Mouse (Mus musculus) hindbrain, embryonic 15.5 days (tissue): ENCODE results near the gene Olfr1123. TPM values are rescaled to one million over a fixed set of nuclear protein-coding genes. Genes with fewer than 3 reads are reported as not detected.
"Not testable (repeated sequence)": the region's sequence is repeated elsewhere in the genome, so short reads cannot be mapped to it uniquely, and the experiment has no call there.

Experiments
- ATAC-seq: fragments of 200-750 bp; cut with Nextera tagmentation; 2 replicates; pipeline ENCODE4 v1.8.0; 2017; ENCODE audit warnings: low read depth, moderate number of reproducible peaks, moderate TSS enrichment; ENCODE audit not compliant: low FRiP score
- H3K27ac ChIP-seq: fragments of 300-500 bp; sonication (generic); replicated peaks from 2 replicates; pipeline ENCODE4 v1.5.1; 2015; ENCODE audit warnings: mild to moderate bottlenecking, inconsistent platforms
- H3K27me3 ChIP-seq: fragments of 300-500 bp; sonication (generic); 2 replicates; pipeline ENCODE4 v1.6.1; 2015; ENCODE audit warnings: control low read depth, inconsistent platforms
- H3K36me3 ChIP-seq: fragments of 300-500 bp; sonication (generic); 2 replicates; pipeline ENCODE4 v1.6.1; 2015; ENCODE audit warnings: control low read depth, inconsistent platforms
- H3K4me1 ChIP-seq: fragments of 300-500 bp; sonication (generic); replicated peaks from 2 replicates; pipeline ENCODE4 v1.6.1; 2015; ENCODE audit warnings: control low read depth, inconsistent platforms
- H3K4me2 ChIP-seq: fragments of 300-500 bp; sonication (generic); 2 replicates; pipeline ENCODE4 v1.6.1; 2015; ENCODE audit warnings: moderate library complexity, mild to moderate bottlenecking, inconsistent platforms
- H3K4me3 ChIP-seq: fragments of 300-500 bp; sonication (generic); 2 replicates; pipeline ENCODE4 v1.5.1; 2015; ENCODE audit warnings: mild to moderate bottlenecking, inconsistent platforms
- H3K9ac ChIP-seq: fragments of 300-500 bp; sonication (generic); 2 replicates; pipeline ENCODE4 v1.6.1; 2015; ENCODE audit warnings: inconsistent platforms
- H3K9me3 ChIP-seq: fragments of 300-500 bp; sonication (generic); 2 replicates; pipeline ENCODE4 v1.6.1; 2016; ENCODE audit warnings: control low read depth, inconsistent platforms
- WGBS: fragments of 180-500 bp; shearing (Covaris S2); methylation state at CpG from one replicate; pipeline ENCODE4 v1.1.7; 2015; 5-methylcytosine and 5-hydroxymethylcytosine counted together
- polyA plus RNA-seq: library from polyadenylated mRNA; unstranded; fragments of >200 nt; fragmentation: Nextera tagmentation; extraction: Ambion mirVana; gene quantifications from 2 replicates; pipeline ENCODE4 v1.2.1, GENCODE M21; 2015

The Olfr1123 gene
- not detected in 2 replicates for polyA plus RNA-seq

DNA sequence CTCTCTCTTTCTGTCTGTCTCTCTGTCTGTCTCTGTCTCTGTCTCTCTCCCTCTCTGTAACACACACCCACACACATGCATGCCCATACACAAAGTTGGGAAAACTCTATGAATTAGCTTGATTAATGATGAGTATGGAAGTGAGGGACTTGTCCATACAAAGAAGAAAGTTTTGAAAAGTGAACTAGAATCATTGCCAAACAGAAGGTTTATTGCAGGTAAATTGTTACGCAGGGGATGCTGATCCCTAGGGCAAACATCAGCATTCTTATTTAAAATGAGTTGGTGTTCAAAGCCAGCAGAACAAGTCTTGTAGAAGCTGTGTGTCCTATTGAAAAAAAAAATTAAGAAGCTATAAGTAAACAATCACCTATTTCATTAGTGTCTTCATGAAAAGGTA is at the start of gene Olfr1123:
Gene Olfr1123 (plus strand): TSS at position 301 of the 400 bp plus-strand sequence.
- 90% methylated on average over 1 of the region's 1 CpGs for WGBS
- H3K4me2 ChIP-seq: no peak within 1 kb of the TSS
- ATAC-seq: no peak

GRCm38 (mm10) chr2:87369595-87369994 is 46.8 kb upstream of the Olfr1123 start, which contains the start of gene Olfr1121:
TSS of gene Olfr1121 (plus strand) at chr2:87369895.
- no peaks in the 10 kb centered on the region for H3K4me1 ChIP-seq
- ATAC-seq: no peak
- WGBS: 31% methylated on average over 1 of the region's 1 CpGs

More for the DNA sequence above, at the start of gene Olfr1123:
- Histone ChIP-seq H3K4me3 (no peak within 1 kb of the TSS), H3K27ac (no peak within 1 kb of the TSS), H3K36me3 (no peaks in the 10 kb centered on the region), H3K9ac (no peak within 1 kb of the TSS), H3K9me3 (no peaks in the 10 kb centered on the region), H3K27me3 (no peaks in the 10 kb centered on the region), H3K4me1 (no peaks in the 10 kb centered on the region)

DNA sequence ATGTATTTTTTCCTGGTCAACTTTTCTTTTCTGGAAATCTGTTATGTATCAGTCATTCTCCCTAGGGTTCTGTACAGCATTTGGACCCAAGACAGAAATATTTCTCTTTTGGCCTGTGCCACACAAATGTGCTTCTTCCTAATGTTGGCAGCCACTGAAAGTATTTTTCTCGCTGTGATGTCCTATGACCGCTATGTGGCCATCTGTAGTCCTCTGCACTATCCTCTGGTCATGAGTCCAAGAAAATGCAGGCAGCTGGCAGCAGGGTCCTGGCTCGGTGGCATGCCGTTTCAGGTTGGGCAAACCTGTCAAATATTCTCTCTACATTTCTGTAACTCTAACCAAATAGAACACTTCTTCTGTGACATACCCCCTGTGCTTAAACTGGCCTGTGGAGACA is 44.7 kb upstream of the Olfr1123 start:
- Histone ChIP-seq H3K9ac (no peak overlapping the region), H3K27ac (no peak overlapping the region), H3K36me3 (no peaks in the 10 kb centered on the region), H3K4me1 (no peaks in the 10 kb centered on the region), H3K4me3 (no peak overlapping the region), H3K4me2 (no peak overlapping the region), H3K9me3 (no peaks in the 10 kb centered on the region), H3K27me3 (no peaks in the 10 kb centered on the region)
- no peak for ATAC-seq
- 92% methylated on average over 4 of the region's 4 CpGs for WGBS

More at GRCm38 (mm10) chr2:87369595-87369994, 46.8 kb upstream of the Olfr1123 start, which contains the start of gene Olfr1121:
- Histone ChIP-seq H3K4me3 (no peak within 1 kb of the TSS), H3K36me3 (no peaks in the 10 kb centered on the region), H3K4me2 (no peak within 1 kb of the TSS), H3K27ac (no peak within 1 kb of the TSS), H3K9ac (no peak within 1 kb of the TSS), H3K27me3 (no peaks in the 10 kb centered on the region), H3K9me3 (no peaks in the 10 kb centered on the region)

- no peak for ATAC-seq
- Histone ChIP-seq H3K4me1 (no peaks in the 10 kb centered on the region), H3K4me2 (no peak overlapping the region), H3K27me3 (no peaks in the 10 kb centered on the region), H3K36me3 (no peaks in the 10 kb centered on the region), H3K27ac (no peak overlapping the region), H3K9ac (no peak overlapping the region), H3K9me3 (no peaks in the 10 kb centered on the region), H3K4me3 (no peak overlapping the region)
- WGBS: 92% methylated on average over 2 of the region's 2 CpGs
These were observed 32.5 kb upstream of the Olfr1123 start for GRCm38 (mm10) chr2:87383935-87384334.

- no peak within 1 kb of the TSS for H3K9ac ChIP-seq
- H3K36me3 ChIP-seq: no peaks in the 10 kb centered on the region
- ATAC-seq: no peak
- no peaks in the 10 kb centered on the region for H3K9me3 ChIP-seq
- WGBS: 83% methylated on average over 2 of the region's 2 CpGs
- H3K4me3 ChIP-seq: no peak within 1 kb of the TSS
- no peak within 1 kb of the TSS for H3K27ac ChIP-seq
- no peaks in the 10 kb centered on the region for H3K4me1 ChIP-seq
- H3K4me2 ChIP-seq: no peak within 1 kb of the TSS
- no peaks in the 10 kb centered on the region for H3K27me3 ChIP-seq
These were observed 30.9 kb upstream of the Olfr1123 start, which contains the start of gene Olfr1122 for GRCm38 (mm10) chr2:87385549-87385948. TSS of gene Olfr1122 (plus strand) at chr2:87385849.

- not testable (repeated sequence) for H3K4me1 ChIP-seq, H3K4me2 ChIP-seq, H3K27me3 ChIP-seq, H3K9me3 ChIP-seq, H3K4me3 ChIP-seq, ATAC-seq, H3K9ac ChIP-seq, H3K36me3 ChIP-seq, H3K27ac ChIP-seq
- WGBS: 92% methylated on average over 5 of the region's 5 CpGs
These were observed 22.8 kb upstream of the Olfr1123 start for GRCm38 (mm10) chr2:87393605-87394004.

- H3K4me2 ChIP-seq, H3K4me3 ChIP-seq, H3K27ac ChIP-seq, H3K4me1 ChIP-seq, H3K9ac ChIP-seq, ATAC-seq, H3K27me3 ChIP-seq, H3K9me3 ChIP-seq, H3K36me3 ChIP-seq: not testable (repeated sequence)
- 85% methylated on average over 7 of the region's 7 CpGs for WGBS
These were observed 21.7 kb upstream of the Olfr1123 start for GRCm38 (mm10) chr2:87394686-87395085.

- Histone ChIP-seq H3K4me3 (no peak within 1 kb of the TSS), H3K9me3 (no peaks in the 10 kb centered on the region), H3K36me3 (no peaks in the 10 kb centered on the region), H3K9ac (no peak within 1 kb of the TSS), H3K4me1 (no peaks in the 10 kb centered on the region), H3K27me3 (no peaks in the 10 kb centered on the region), H3K27ac (no peak within 1 kb of the TSS), H3K4me2 (no peak within 1 kb of the TSS)
- WGBS: 88% methylated on average over 1 of the region's 1 CpGs
- ATAC-seq: no peak
These were observed 13.5 kb downstream of the Olfr1123 start, which contains the start of gene Olfr1124 for GRCm38 (mm10) chr2:87429975-87430374. TSS of gene Olfr1124 (plus strand) at chr2:87430275.

DNA sequence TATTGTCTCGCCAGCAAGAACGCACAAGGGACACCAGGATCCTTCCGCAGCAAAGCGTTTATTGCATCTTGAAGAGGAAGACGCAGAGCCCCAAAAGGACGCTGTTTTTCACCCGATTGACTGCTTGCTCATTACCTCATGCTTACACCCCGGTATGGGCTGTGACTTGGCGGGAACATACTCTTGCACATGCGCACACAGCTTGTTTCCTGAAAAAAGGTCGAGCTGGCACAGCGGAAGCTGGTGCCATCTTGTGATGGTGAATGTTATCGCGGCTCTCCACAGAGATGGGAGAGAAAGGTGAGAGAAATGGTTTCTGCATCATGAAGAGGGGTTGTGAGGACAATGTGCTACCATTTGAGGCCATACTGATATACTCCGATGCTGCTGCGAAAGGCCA is 21.3 kb downstream of the Olfr1123 start:
- Histone ChIP-seq H3K4me1 (no peaks in the 10 kb centered on the region), H3K27me3 (no peaks in the 10 kb centered on the region), H3K9ac (no peak overlapping the region), H3K9me3 (no peaks in the 10 kb centered on the region; the same call in 1 of the 2 replicates), H3K4me3 (no peak overlapping the region), H3K4me2 (no peak overlapping the region), H3K27ac (no peak overlapping the region), H3K36me3 (no peaks in the 10 kb centered on the region)
- 90% methylated on average over 16 of the region's 16 CpGs for WGBS
- no peak for ATAC-seq

- H3K4me2 ChIP-seq: no peak within 1 kb of the TSS
- no peak for ATAC-seq
- no peaks in the 10 kb centered on the region for H3K4me1 ChIP-seq
- no peaks in the 10 kb centered on the region for H3K27me3 ChIP-seq
- H3K27ac ChIP-seq: no peak within 1 kb of the TSS
- H3K9ac ChIP-seq: no peak within 1 kb of the TSS
- H3K4me3 ChIP-seq: no peak within 1 kb of the TSS
- H3K36me3 ChIP-seq: no peaks in the 10 kb centered on the region
- H3K9me3 ChIP-seq: no peaks in the 10 kb centered on the region
These were observed 37.2 kb downstream of the Olfr1123 start, which contains the start of gene Olfr1126 for GRCm38 (mm10) chr2:87453662-87454061. TSS of gene Olfr1126 (plus strand) at chr2:87453962.

DNA sequence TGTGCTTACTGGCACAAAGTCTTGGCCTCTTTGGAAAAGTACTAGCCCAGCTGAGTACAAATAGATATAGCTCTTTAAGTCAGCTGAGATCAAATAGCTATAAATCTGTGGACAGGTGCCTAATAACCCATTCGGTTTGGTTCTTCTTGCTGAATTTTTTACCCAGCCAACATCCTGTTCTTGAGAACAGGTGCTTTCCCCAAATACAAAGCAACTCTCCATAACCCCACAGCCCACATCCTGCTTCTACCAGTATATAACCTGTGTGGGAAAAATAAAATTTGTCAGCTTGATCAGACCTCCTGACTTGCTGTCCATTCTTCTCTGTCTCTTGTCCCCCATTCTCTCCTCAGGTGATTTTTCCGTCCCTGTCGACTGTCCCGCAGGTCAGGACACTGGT is 45.3 kb downstream of the Olfr1123 start:
- 95% methylated on average over 4 of the region's 4 CpGs for WGBS
- Histone ChIP-seq H3K9me3 (no peaks in the 10 kb centered on the region), H3K4me3 (no peak overlapping the region), H3K36me3 (no peaks in the 10 kb centered on the region), H3K27me3 (no peaks in the 10 kb centered on the region), H3K4me1 (no peaks in the 10 kb centered on the region), H3K9ac (no peak overlapping the region), H3K4me2 (no peak overlapping the region), H3K27ac (no peak overlapping the region)
- ATAC-seq: no peak
